Mouse (Mus musculus): ENCODE measurements around the gene Gtf2a1l. TPM values are rescaled to one million over a fixed set of nuclear protein-coding genes. Genes with fewer than 3 reads are reported as not detected.

Gtf2a1l gene
- total RNA-seq (2021): under 1 TPM; 0.47 to 0.63 TPM
- long read RNA-seq, experiment 1, partial matches to known transcripts: 1 of 2 reads
- long read RNA-seq, experiment 1, other reads (novel, unspliced or antisense): 1 of 2 reads
- long read RNA-seq, experiment 2: 0 reads

DNA sequence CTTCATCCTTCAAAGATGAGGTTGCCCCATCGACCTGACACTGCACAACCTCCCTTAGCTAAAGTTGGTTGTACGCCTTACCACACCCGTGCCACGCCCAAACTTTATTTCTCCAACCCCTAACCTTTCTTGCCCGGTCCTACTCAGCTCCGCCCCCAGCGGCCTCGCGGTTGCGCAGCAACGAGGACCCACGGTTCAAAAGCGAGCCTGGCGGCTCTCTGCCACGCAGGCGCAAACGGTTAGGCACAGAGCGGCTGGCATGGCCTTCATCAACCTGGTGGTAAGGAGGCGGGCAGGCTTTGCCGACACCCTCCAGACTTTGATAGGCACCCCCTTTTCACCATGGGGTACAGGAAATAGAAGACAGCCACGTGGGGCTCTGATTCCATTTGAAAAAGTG lies at the start of gene Gtf2a1l:
TSS of gene Gtf2a1l (plus strand) at position 209 of the 400 bp plus-strand sequence.
- peak; percentile 55 to 77 for DNase-seq (ENCODE audit: low spot score in 2 of 2)

DNA sequence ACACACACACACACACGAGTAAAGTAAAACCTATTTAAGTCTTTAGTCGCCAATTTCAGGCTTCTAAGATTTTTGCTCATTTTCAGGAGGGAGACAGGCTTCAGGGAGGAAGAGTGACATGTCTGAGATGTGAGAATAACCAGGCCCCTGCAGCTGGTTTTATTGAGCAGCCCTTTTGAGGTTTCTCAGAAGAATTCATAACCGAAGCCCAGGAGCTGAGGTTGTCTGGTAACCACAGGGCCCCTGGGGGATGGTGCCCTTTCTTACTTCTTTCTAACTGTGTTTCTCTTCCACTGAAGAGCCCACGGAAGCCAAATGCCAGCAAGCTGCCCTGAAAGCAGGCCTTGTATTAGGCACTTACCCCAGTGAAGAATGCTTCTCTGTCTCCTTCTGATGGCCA lies 47.5 kb upstream of the Gtf2a1l start:
- DNase-seq (ENCODE audit: low spot score in 2 of 2): no peak

DNA sequence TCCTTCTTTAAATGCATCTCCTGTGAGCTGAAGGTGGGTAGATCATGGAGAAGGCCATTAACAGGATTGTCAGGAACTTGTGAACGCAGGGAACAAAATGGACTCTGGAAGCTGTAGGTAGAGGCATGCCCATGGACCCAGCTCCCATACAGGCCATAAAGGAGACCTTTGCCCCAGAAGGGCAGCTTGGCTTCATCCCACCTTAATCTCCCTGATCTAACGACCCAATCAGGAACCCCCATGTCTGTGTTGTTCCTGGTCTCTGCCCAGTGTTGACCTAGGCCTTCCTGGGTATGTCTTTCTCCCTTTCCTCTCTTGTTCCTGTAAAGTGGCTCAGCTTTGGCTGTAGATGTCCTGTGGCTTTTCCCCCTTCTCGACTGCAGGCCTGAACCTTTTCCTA lies 47.1 kb upstream of the Gtf2a1l start:
- DNase-seq (ENCODE audit: low spot score in 2 of 2): no peak

DNA sequence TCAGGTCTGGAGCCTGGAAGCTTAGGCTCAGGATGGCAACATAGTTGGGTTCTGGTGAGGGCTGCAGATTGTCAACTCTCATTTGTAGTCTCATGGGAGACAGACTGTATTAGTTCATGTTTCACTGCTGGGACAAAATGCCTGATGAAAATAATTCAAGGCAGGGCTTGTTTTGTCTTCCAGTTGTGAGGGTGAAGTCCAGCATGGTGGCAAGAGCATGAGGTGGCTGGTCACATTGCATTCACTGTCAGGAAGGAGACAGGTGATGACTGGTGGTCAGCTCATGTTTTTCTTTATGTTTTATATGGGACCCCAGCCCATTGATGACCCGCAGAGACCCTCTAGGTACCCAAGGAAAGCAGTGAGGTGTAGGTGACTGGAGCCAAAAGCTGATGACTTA lies 45.7 kb upstream of the Gtf2a1l start:
- DNase-seq (ENCODE audit: low spot score in 2 of 2): no peak

DNA sequence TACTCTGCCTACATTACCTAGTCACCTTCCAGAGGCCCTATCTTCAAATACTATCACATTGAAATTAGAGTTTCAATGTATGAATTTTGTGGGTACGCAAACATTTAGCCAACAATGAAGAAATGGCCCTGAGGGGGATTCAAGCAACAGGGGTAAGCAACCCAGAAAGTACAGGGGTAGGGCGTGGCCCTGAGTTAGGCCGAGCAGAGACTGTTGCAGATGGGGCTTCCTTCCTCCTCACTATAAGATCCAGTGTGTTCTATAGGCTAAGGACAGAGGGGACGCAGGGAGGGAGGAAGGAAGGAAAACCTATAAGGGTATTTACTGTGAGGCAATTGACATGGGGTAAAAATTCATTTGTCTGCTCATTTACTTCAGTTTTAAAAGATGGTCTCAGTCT lies 44.1 kb upstream of the Gtf2a1l start:
- DNase-seq (ENCODE audit: low spot score in 2 of 2): no peak

DNA sequence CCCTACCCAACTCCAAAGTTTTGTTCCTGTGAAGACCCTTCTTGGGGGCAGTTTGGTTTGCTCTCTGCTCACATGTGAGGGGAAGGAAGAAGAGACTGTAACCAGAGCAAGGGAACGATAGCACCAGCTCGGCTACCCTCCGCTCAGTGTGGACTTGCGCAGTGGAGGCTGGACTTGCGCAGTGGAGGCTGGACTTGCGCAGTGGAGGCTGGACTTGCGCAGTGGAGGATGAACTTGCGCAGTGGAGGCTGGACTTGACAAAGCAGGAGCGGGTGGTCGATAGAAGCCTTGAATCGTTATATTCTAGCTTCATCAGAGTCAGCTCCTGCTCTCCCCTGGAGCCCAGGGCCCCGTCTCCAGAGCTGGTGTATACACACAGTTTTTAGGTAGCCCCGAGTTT lies 43.1 kb upstream of the Gtf2a1l start:
- no peak for DNase-seq (ENCODE audit: low spot score in 2 of 2)

DNA sequence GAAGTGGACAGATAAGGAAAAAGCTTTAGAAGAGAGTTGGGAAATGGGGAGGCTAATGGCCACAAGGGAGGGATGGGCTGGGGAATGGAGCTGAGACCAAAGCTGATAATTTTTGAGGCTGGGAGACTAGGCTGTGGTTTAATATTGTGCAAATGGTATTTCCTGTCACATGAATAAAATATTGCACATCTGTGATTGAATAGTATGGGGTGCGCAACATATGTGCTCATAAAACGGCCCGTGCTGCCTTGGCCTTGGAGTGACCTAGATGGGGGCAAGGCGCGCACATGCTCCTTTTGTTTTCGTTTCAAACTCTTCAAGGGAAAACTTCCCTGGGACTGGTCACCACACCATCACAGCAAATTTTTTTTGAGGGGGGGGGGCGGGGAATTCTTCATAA lies 42.5 kb upstream of the Gtf2a1l start:
- no peak for DNase-seq (ENCODE audit: low spot score in 2 of 2)

DNA sequence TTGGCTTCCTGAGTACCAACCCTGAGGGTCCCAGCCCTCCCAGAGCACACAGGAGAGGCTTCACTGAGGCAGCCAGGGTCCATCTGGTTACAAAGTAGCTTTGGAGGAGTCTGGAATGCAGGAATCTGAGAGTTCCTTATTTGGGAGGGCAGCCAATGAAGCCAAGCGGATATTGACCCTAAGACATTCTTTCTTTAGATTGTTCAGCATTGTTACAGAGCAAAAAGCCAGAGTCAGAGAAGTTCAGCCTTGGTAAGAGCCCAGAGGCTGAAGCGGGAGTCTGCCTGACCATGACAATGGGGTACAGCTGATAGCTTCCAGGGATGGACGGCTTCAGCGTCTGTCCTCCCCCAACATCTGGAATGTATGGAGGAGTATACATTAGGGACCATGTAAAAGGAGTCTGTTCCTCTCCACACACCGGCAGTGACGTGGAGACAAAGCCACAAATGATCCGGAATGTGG lies 42.1 kb upstream of the Gtf2a1l start:
- DNase-seq (ENCODE audit: low spot score in 2 of 2): no peak

DNA sequence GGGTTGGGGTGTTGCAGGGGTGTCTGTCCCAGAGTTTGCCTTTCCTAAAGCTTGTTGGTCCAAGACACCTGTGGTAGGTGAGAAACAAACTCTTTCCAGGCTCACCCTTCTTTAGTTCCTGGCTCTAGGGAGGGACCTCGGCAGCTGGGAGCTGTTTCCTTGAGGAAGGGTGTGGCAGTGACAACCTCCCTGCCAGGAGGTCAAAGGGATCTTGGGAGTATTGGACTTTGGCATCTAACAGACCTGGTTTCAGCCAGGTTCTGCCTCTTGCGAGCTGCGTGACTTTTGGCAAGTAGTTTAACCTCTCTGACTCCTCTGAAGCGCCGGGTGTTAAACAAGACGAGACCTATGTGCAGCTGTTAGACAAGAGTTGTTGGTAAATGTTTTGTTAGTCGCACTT lies 41.3 kb upstream of the Gtf2a1l start:
- no peak for DNase-seq (ENCODE audit: low spot score in 2 of 2)

DNA sequence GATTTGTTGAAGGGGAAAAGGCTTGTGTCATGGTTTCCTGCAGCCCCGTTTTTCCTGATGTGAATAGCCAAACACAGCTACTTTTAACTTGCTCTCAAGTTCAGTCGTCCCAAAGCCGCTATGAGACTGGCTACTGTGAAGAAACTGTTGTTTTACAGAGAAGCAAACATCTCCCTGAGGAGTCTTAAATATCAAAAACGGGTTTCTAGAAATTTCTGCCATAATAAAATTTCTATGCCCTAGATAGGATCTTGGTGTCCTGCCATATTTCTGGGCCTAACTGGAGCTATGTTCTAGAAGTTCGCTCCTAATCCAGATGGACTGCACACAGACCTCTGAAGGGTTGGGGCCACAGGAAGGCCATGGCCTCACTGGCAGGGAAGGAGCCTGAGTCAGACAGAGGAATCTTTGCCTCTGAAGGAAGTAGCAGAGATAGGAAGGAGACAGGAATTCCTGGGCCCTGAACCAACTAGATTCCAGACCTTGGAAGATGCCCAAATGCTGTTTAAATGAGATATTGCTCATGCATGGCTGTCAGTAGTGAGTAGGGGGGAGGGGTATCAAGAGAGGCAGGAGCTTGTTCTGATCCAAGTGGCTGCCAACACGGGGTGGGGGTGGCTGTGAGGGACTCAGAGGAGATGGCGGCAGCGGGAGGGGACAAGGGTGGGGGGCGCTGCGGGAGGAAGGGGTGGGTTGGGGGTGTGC lies 39.6 kb upstream of the Gtf2a1l start:
- DNase-seq (ENCODE audit: low spot score in 2 of 2): peak in 1 of 2 experiments; percentile 5

DNA sequence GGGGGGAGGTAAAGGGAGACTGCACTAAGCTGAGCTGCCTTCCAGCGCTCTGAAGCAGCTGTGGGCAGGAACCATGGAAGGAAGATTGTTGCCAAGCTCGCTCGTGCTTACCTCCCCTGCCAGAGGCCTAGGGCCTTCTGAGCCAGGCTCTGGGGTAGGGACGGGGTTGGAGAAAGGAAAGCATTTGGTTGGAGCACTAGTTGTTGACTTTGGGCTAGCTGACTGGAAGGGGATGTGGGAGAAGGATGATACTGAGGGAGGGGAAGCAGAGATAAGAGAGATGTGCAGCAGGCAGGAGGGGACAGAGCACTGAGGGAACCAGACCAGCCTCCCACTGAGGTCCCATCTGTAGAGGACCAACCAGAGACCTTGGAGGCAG lies 39.1 kb upstream of the Gtf2a1l start:
- no peak for DNase-seq (ENCODE audit: low spot score in 2 of 2)

DNA sequence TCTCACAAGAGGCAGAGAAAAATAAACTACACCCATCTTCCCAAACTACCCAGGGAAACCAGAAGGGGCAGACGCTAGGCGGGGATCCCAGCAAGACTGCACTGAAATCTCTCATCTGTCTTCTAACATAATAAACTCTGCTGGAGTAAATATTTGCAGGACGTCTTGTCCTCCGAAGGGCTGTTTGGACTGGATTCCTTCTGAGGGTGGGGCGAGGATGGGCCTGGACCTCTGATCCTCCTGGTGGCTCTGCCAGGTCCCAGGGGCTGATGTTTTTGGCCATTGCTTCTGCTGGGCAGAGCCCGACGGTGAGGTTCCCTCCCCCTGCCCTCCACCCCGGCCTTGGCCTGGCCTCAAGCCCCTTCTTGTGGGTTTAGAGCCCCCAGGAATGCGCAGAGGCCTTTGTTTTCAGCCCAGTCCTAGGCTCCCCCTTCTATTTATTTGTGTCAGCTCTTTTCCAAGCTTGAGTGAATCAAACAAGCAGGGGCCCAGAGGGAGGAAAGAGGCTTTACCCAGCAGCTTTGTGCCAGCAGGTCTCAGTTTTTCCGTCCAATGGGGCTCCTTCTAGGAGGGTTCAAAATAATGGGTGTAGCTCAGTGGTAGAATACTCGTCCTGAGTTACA lies 38.4 kb upstream of the Gtf2a1l start:
- no peak for DNase-seq (ENCODE audit: low spot score in 2 of 2)

DNA sequence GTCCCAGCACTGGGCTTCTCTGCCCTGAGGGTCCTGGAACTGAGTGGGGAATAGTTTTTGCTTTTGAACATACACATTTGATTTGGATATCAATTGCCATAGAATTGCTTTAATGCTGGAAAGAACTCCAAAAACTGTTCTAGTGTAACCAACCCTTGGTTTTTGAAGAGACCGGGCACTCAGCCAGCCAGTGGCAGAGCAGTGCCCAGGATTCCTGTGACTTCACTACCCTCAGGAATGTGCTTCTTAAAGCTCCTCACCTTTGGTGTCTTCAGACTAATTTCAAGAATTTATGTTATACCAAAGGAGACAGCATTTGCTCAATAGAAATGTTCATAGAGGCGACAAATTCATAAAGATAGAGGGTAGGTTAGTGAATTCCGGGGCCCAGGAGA lies 37.9 kb upstream of the Gtf2a1l start:
- no peak for DNase-seq (ENCODE audit: low spot score in 2 of 2)

DNA sequence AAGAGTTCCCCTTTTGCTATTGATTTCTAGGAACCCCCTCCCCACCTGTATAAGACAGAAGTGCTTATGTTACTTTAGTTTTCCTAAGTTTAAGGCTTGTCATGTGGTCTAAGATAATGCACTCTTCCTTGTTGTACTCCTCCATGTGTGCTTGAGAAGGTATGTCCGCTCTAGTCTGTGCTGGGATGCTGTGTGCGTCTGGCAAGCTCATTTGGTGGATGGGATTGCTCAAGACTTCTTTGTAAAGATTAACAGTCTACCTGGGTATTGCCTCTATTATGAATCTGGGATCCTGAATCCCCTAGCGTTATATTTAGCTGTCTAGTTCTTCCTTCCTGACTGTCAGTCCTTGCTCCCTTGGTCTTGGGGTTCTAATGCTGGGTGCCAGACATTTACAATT lies 35.8 kb upstream of the Gtf2a1l start:
- DNase-seq (ENCODE audit: low spot score in 2 of 2): no peak

DNA sequence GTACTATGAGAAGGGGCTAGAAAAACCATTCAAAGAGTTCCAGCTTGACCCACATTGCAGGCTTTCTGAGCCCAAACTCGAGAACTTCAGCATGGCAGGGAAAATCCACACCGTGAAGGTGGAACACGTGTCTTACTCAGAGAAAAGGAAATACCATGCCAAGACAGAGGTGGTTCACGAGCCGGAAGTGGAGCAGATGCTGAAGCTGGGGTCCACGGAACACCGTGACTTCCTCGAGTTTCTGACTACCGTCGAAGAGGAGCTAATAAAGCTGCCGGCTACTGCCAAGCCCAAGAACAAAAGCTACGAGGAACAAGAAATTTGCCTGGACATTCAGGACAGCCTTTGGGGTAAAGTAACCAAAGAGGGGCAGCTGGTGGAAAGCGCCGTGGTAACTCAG lies 32.4 kb upstream of the Gtf2a1l start:
- no peak for DNase-seq (ENCODE audit: low spot score in 2 of 2)

DNA sequence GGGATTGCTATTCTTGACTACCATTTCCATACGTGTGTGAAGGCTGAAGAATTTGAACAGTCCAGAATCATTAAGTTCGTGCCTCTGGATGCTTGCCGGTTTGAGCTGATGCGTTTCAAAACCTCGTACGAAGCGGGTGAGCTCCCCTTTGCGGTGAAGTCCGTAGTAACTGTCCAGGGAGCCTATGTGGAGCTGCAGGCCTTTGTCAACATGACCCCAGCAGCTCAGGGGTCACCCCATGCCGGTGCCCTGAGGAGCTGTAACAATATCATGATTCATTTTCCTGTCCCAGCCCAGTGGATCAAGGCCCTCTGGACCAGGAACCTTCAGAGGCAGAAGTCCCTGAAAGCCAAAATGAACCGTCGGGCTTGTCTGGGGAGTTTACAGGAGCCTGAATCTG lies 31.9 kb upstream of the Gtf2a1l start:
- no peak for DNase-seq (ENCODE audit: low spot score in 2 of 2)

DNA sequence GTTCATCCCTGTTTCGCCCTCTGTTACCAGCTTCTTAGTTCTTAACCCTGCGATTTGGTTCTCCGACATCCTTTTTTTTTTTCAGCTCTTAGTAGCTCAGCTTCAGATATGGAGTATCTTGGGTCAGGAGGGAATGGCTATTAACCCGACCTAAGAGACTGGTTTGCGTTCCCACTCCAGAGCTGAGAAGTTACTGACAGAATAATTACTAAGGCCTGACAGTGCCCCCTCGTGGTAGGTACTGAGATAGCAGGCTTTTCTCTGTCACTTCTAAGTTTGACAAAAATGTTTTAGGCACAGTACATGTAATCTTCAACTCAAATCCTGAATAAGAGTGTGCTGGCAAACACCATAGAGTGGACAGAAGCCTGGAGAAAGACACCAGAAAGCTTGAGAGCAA lies 27.4 kb upstream of the Gtf2a1l start:
- DNase-seq (ENCODE audit: low spot score in 2 of 2): peak; percentile 63 to 77

DNA sequence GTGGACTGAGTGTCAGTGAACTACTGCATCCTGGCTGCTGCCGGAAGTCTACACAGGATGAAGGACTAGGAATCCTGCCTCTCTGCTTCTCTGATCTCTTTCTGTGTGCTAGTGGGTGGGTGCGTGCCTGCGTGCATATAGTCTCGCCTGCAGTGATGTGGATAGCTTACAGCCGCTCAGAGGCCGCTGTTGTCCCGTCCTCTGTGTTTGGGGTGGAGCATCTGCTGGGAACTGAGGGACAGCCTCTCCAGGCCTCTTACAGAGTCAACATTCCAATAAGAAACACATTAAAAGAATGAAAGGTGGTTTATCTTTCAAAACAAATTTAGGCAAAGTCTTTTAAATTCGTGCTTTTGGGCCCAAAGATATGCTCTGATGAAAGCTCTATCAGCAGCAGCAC lies 26.6 kb upstream of the Gtf2a1l start:
- DNase-seq (ENCODE audit: low spot score in 2 of 2): no peak

DNA sequence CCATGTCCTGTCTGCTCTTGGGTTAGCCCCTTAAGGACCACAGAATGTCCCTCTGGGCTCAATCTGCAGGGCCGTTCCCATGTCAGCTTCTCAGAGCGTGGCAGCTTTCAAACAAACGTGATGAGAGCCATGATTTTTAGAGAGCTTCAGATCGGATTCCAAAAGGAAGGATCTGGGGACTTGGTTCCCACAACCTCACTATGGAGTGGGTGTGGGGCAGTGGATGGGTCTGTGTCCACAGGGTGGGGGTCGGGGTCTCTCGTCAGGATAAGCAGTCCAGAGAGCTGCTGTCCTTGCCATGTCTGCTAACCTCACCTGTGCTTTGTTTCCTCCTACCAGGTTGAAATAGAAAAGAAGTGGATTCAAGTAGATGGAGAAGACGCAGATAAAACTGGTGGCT lies 23.6 kb upstream of the Gtf2a1l start:
- no peak for DNase-seq (ENCODE audit: low spot score in 2 of 2)

DNA sequence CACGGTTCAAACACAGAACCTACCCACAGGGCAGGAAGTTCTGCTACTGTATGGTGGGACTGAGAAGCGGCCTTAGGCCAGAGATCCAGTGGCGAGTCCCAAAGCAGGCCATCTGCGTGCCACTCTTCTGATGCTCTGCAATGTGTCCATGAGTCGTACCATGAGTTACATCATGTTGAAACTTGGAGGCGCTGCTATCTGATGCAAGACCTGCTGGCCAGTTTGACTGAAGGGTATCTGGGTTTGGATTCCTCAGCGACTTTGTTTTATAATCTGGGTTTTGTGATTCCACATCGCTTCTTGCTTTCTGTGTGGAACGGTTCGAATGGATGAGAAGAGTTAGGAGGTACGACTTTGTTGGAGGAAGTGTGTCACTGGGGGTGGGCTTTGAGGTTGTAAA lies 23.2 kb upstream of the Gtf2a1l start:
- no peak for DNase-seq (ENCODE audit: low spot score in 2 of 2)

DNA sequence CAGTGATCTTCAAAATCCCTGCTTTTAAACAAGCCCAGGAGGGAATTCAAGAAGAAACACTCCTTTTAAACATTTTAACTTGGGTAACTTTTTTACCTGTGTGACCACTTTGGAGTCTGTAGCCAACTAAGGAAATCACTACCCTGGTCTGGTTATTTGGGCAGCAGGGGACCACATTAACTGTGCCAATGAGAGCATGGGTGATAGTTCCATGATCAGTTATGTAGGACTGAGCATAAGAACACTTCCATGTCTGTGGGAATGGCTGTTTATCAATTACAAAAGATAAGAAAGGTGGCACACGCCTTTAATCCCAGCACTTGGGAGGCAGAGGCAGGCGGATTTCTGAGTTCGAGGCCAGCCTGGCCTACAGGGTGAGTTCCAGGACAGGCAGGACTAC lies 21.3 kb upstream of the Gtf2a1l start:
- DNase-seq (ENCODE audit: low spot score in 2 of 2): no peak

DNA sequence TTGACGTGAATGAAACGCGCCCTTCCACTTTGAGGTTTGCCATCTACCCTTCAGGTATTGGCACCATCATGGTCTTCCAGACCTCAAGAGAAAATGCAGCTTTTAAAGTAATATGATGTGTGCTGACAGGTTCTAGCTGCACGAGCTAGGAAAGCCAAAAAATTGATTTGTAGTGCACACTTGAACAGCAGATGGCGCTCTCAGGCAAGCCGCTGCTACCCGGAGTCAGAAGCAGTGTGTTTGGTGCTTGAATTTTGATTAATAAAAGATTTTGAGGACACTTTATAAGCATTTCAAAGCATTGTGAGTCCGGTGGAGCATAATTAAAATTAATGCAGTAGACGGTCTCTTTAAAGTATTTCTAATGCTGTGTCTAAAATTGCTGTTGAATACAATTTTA lies 16.4 kb upstream of the Gtf2a1l start:
- DNase-seq (ENCODE audit: low spot score in 2 of 2): peak; percentile 84 to 87
